Comparison of ENCODE assay signal across 7 mouse cellular contexts in the genomic region with DNA sequence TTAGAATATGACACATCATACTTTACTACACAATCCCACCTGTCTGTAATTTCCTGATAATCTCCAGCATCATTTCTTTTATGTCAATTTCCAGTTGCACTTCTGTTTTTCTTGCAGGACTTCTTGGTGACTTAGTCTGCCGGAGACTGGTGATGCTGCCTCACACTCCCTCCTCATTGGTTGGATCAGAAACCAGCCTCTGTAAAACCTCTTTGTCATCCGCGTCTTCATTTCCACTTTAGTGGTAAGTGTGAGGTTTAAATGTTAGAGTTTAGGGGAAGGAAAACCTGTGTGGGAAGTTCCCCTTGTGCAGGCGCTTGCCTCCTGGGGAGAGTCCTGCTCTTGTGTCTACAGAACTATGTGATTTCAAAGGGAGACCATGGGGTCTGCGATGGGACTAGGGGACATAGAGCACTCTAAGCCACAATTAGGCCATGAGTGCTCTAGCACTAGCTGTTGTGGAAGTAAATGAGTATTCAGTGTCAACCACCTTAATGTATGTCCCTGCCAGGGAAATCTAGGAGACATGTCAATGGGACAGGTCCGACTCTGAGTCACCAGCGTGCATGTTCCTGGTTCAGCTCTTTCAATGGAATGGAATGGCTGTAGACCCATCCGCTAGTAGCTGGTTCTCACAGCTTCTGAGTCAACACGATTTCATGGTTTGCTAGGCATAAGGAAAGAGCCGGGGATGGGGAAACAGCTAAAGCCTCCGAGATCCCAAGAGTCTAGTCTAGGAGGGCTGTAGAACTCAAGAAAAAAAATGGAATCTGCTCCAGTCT. TPM values are rescaled to one million over a fixed set of nuclear protein-coding genes. Genes with fewer than 3 reads are reported as not detected.
A peak's percentile ranks its signal among the peaks of the same experiment; 100 is the strongest.
DNase-seq lines count a peak whose midpoint lies in the region; TF ChIP-seq lines count a peak whose summit lies in the region.

A gene (plus strand): TSS at position 96 of the 782 bp plus-strand sequence.

- H3K4me3 ChIP-seq in bone marrow, adult 2 months (replicated peaks; ENCODE audit: control insufficient read depth, low read depth, low read length), result no peak within 1 kb of the TSS
- H3K4me3 ChIP-seq in macrophage (ENCODE audit: inconsistent target), result no peak within 1 kb of the TSS

- no peaks in the 10 kb centered on the region for H3K36me3 ChIP-seq in macrophage (ENCODE audit: inconsistent target)

- no peak for TF ChIP-seq CTCF in bone marrow, adult 2 months (IDR thresholded peaks at IDR 0.05; ENCODE audit: control insufficient read depth, insufficient read depth, low read length)

- DNase-seq in NIH3T3 (ENCODE audit: low read depth), result peak; percentile 83
- peak; percentile 33 to 95 for DNase-seq in frontal cortex, adult 2 months (ENCODE audit: extremely low spot score in 1 of 2, low spot score in 1 of 2)
- DNase-seq in heart, postnatal 36 days, result peak; percentile 75 to 88
- DNase-seq in layer of hippocampus, postnatal 10 days (ENCODE audit: low spot score in 2 of 2), result peak; percentile 90
- peak; percentile 83 to 93 for DNase-seq in spleen, postnatal 4 days (ENCODE audit: low spot score in 2 of 2)

- H3K4me1 ChIP-seq in bone marrow, adult 2 months (ENCODE audit: control insufficient read depth, insufficient read depth, low read length), result no peaks in the 10 kb centered on the region; the same call in 1 of the 2 replicates

- H3K27ac ChIP-seq in bone marrow, adult 2 months (ENCODE audit: control insufficient read depth, insufficient read depth, low read depth, low read length, poor library complexity), result peak within 1 kb of the TSS; percentile 18; the same call in 1 of the 2 replicates
- no peak within 1 kb of the TSS for H3K27ac ChIP-seq in macrophage

- WGBS in bone marrow, adult 2 months, result 54% methylated on average over 11 of the region's 11 CpGs
- WGBS in macrophage (ENCODE audit: missing documents), result 57% methylated on average over 11 of the region's 11 CpGs

- H3K79me2 ChIP-seq in macrophage (ENCODE audit: inconsistent target), result no peaks in the 10 kb centered on the region

- no peak for TF ChIP-seq POLR2A in bone marrow, adult 2 months (IDR thresholded peaks at IDR 0.05; ENCODE audit: borderline replicate concordance, control insufficient read depth, low read depth, low read length)

- intact Hi-C loops in heart, postnatal 36 days (cut with DNase I), result no loop called here

RNA-seq across cellular contexts. Expression of the gene that starts here (rescaled TPM):
- polyA plus RNA-seq in bone marrow, adult 2 months (2011; ENCODE audit: insufficient read depth, insufficient read length, low replicate concordance, missing spikeins), result 73.7 and 175 TPM in 2 replicates
- polyA plus RNA-seq in frontal cortex, adult 2 months (2012; rRNA removed), result 4.7 and 5.2 TPM in 2 replicates
- total RNA-seq in heart, postnatal 36 days (2021), result 10 to 100 TPM; 14.8 to 32.7 TPM
- 1 to 10 TPM; 1.6 to 1.8 TPM for total RNA-seq in layer of hippocampus, postnatal 10 days (2021)
- 100 to 1,000 TPM in 1 of 26 experiments, 10 to 100 TPM in 23, 1 to 10 TPM in 2; 5.3 to 118 (median 27.4) TPM for total RNA-seq in macrophage (2018; cell fraction: chromatin; rRNA removed)
- total RNA-seq in macrophage (2018; cell fraction: cytosol; rRNA removed), result 100 to 1,000 TPM in 16 of 26 experiments, 10 to 100 TPM in 10; 51.8 to 189 (median 114) TPM
- 100 to 1,000 TPM in 23 of 26 experiments, 10 to 100 TPM in 3; 50.6 to 338 (median 193) TPM for total RNA-seq in macrophage (2018; cell fraction: nucleus; rRNA removed)
- 88.0 to 180 TPM (median 145 TPM) in 3 replicates for polyA plus RNA-seq in macrophage (2018)

Comparison
In these comparisons a context has a peak if more than half of its experiments do, and no peak if none do; other contexts are left out.
1. RNA of the gene that starts here (total RNA-seq): 14.8 to 32.7 TPM in heart, postnatal 36 days; 1.6 to 1.8 TPM in layer of hippocampus, postnatal 10 days; every median in the first group is over 4 times any median in the second.
2. RNA of the gene that starts here (polyA plus RNA-seq): 73.7 to 175 TPM in bone marrow, adult 2 months and 88.0 to 180 TPM in macrophage; 4.7 to 5.2 TPM in frontal cortex, adult 2 months; every median in the first group is over 10 times any median in the second.
3. Peak in every context shown above with its lines, with median percentiles within 50 percentile points of each other: DNase-seq.